Mouse (Mus musculus) lung, adult 2 months (tissue): ENCODE data around the gene Tmem256.

Experiments used
- CTCF ChIP-seq: fragments of 200-500 bp; IDR thresholded peaks from 2 replicates; pipeline ENCODE4 v1.5.1; 2011; ENCODE audit warnings: mild to moderate bottlenecking, low read length, control low read depth; ENCODE audit not compliant: insufficient read depth
- POLR2A ChIP-seq: fragments of 200-500 bp; IDR thresholded peaks from 2 replicates; pipeline ENCODE4 v1.6.1; 2011; ENCODE audit warnings: low read depth, mild to moderate bottlenecking, control low read depth, low read length, borderline replicate concordance; ENCODE audit errors: extremely low read depth

GRCm38 (mm10) chr11:69883066-69883465 is 44.8 kb downstream of the Tmem256 start:
- TF ChIP-seq CTCF (peak; percentile 49), POLR2A (no peak)
